Mouse (Mus musculus) liver, adult 2 months (tissue): ENCODE results near the gene Ap1s2.

Experiments used
- CTCF ChIP-seq: fragments of 200-500 bp; IDR thresholded peaks from 2 replicates; pipeline ENCODE4 v1.5.1; 2011; ENCODE audit warnings: low read depth, low read length, control low read depth
- POLR2A ChIP-seq: fragments of 200-500 bp; IDR thresholded peaks from 2 replicates; pipeline ENCODE4 v1.6.1; 2011; ENCODE audit warnings: low read length, control low read depth; ENCODE audit not compliant: insufficient read depth; ENCODE audit errors: extremely low read depth

- TF ChIP-seq POLR2A (no peak), CTCF (no peak)
These were observed 2.0 kb upstream of the Ap1s2 start for GRCm38 (mm10) chrX:163906861-163907260.
